Mouse (Mus musculus): ENCODE data around the gene Eftud2.

DNA sequence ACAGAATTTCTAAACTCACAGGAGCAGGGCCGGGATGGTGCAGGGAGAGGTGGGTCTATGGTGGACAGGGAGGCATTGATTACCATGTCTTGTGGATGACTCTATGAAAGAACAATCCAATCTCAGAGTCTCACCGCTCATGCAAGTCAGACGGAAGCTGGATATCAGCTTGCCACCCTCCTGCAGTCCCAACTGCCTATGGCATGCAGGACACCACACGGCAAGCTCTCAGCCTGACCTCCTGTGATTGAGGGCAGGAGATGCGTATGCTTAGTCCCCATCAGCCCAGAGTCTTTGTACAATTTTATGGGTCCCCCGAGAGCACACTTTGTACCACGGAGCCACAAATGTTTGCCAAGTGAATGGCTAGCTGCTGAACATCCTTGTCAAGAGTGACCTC is 22.9 kb upstream of the Eftud2 start:
- TF ChIP-seq CTCF (IDR thresholded peaks at IDR 0.05; ENCODE audit: low read depth) (no peak), EP300 (IDR thresholded peaks at IDR 0.05; ENCODE audit: low read depth) (no peak)

Measured in heart, postnatal 0 days (tissue).